Mouse (Mus musculus) heart, postnatal 4 days (tissue): ENCODE data around the gene Sox4. TPM values are rescaled to one million over a fixed set of nuclear protein-coding genes. Genes with fewer than 3 reads are reported as not detected.

Source experiments
- DNase-seq: peaks from one replicate; pipeline ENCODE4 v3.0.0; 2021
- total RNA-seq, 2 experiments: library from RNA; stranded (reverse); gene quantifications; 2 replicates each; pipeline ENCODE4 v1.2.3; 2021

Sox4 gene
- total RNA-seq = 100 to 1,000 TPM; 117 to 131 TPM

- peak; percentile 98 for DNase-seq
These were observed at the start of gene Sox4 for GRCm38 (mm10) chr13:28953581-28953991. TSS of gene Sox4 (minus strand) at chr13:28953713.

GRCm38 (mm10) chr13:28991899-28992664 lies 38.6 kb upstream of the Sox4 start:
- no peak for DNase-seq

GRCm38 (mm10) chr13:28988751-28989703 lies 35.5 kb upstream of the Sox4 start:
- no peak for DNase-seq

GRCm38 (mm10) chr13:28980681-28981080 lies 27.2 kb upstream of the Sox4 start:
- no peak for DNase-seq

- DNase-seq = no peak
These were observed 21.5 kb upstream of the Sox4 start for GRCm38 (mm10) chr13:28975011-28975410.

GRCm38 (mm10) chr13:28974597-28974996 lies 21.1 kb upstream of the Sox4 start:
- no peak for DNase-seq

GRCm38 (mm10) chr13:28960916-28961315 lies 7.4 kb upstream of the Sox4 start:
- DNase-seq = no peak

- peak; percentile 92 for DNase-seq
These were observed 6.0 kb upstream of the Sox4 start for GRCm38 (mm10) chr13:28959458-28959978.

- DNase-seq = no peak
These were observed 5.5 kb upstream of the Sox4 start for GRCm38 (mm10) chr13:28959068-28959440.

GRCm38 (mm10) chr13:28958211-28959067 lies 4.9 kb upstream of the Sox4 start:
- DNase-seq = peak; percentile 82

GRCm38 (mm10) chr13:28957765-28958164 lies 4.3 kb upstream of the Sox4 start:
- DNase-seq = peak; percentile 99

- peak; percentile 67 for DNase-seq
These were observed 639 bp downstream of the Sox4 start for GRCm38 (mm10) chr13:28952576-28953571.

- DNase-seq = peak; percentile 64
These were observed 1.6 kb downstream of the Sox4 start for GRCm38 (mm10) chr13:28951691-28952575.

GRCm38 (mm10) chr13:28950623-28951491 lies 2.7 kb downstream of the Sox4 start:
- DNase-seq = peak; percentile 78

GRCm38 (mm10) chr13:28950266-28950622 lies 3.3 kb downstream of the Sox4 start:
- no peak for DNase-seq

- no peak for DNase-seq
These were observed 4.1 kb downstream of the Sox4 start for GRCm38 (mm10) chr13:28949279-28949915.

GRCm38 (mm10) chr13:28948541-28948940 lies 5.0 kb downstream of the Sox4 start:
- peak; percentile 70 for DNase-seq

GRCm38 (mm10) chr13:28947740-28948441 lies 5.6 kb downstream of the Sox4 start:
- peak; percentile 22 for DNase-seq
